Mouse (Mus musculus): ENCODE measurements around the gene Atp5j2.

Gene Atp5j2

GRCm38 (mm10) chr5:145207385-145207784 lies 15.5 kb upstream of the Atp5j2 start:
- 0 out of 2 replicates have a peak overlapping the region, but pooled peaks have one; percentile 2 for H3K4me3 ChIP-seq (replicated peaks; ENCODE audit: low read length)
- H3K27me3 ChIP-seq (ENCODE audit: insufficient read depth, low read length), result no peaks in the 10 kb centered on the region
- peaks cover 35% of the 10 kb centered on the region for H3K36me3 ChIP-seq (ENCODE audit: insufficient read depth, low read length)
- peaks cover 55% of the 10 kb centered on the region for H3K4me1 ChIP-seq (replicated peaks; ENCODE audit: low read depth, low read length)
- TF ChIP-seq POU5F1 (IDR thresholded peaks at IDR 0.05; ENCODE audit: borderline replicate concordance, low read length) (no peak), CTCF (conservative IDR thresholded peaks at IDR 0.05; ENCODE audit: low read length) (no peak)
- no peaks in the 10 kb centered on the region for H3K9me3 ChIP-seq (ENCODE audit: low read length)

GRCm38 (mm10) chr5:145205041-145205440 lies 13.2 kb upstream of the Atp5j2 start:
- Histone ChIP-seq H3K4me3 (replicated peaks; ENCODE audit: low read length) (peak overlapping the region; percentile 88), H3K4me1 (replicated peaks; ENCODE audit: low read depth, low read length) (peaks cover 61% of the 10 kb centered on the region), H3K36me3 (ENCODE audit: insufficient read depth, low read length) (peaks cover 12% of the 10 kb centered on the region), H3K27me3 (ENCODE audit: insufficient read depth, low read length) (no peaks in the 10 kb centered on the region), H3K9me3 (ENCODE audit: low read length) (no peaks in the 10 kb centered on the region)
- no peak for TF ChIP-seq NANOG (IDR thresholded peaks at IDR 0.05; ENCODE audit: borderline replicate concordance, low read length)

- Histone ChIP-seq H3K4me1 (replicated peaks; ENCODE audit: low read depth, low read length) (peaks cover 54% of the 10 kb centered on the region), H3K27me3 (ENCODE audit: insufficient read depth, low read length) (no peaks in the 10 kb centered on the region), H3K4me3 (replicated peaks; ENCODE audit: low read length) (peak within 1 kb of the TSS; percentile 88), H3K36me3 (ENCODE audit: insufficient read depth, low read length) (peaks cover 10% of the 10 kb centered on the region; the same call in 1 of the 2 replicates), H3K9me3 (ENCODE audit: low read length) (no peaks in the 10 kb centered on the region)
- no peak for TF ChIP-seq POU5F1 (IDR thresholded peaks at IDR 0.05; ENCODE audit: borderline replicate concordance, low read length)
- no peak for TF ChIP-seq CTCF (conservative IDR thresholded peaks at IDR 0.05; ENCODE audit: low read length)
- no peak for TF ChIP-seq NANOG (IDR thresholded peaks at IDR 0.05; ENCODE audit: borderline replicate concordance, low read length)
Measured at GRCm38 (mm10) chr5:145203936-145204691, 12.3 kb upstream of the Atp5j2 start, which contains the start of gene Zkscan5. Gene Zkscan5 (plus strand): TSS chr5:145204562.

- Histone ChIP-seq H3K27me3 (ENCODE audit: insufficient read depth, low read length) (no peaks in the 10 kb centered on the region), H3K4me3 (replicated peaks; ENCODE audit: low read length) (0 out of 2 replicates have a peak overlapping the region, but pooled peaks have one; percentile 88), H3K4me1 (replicated peaks; ENCODE audit: low read depth, low read length) (peaks cover 44% of the 10 kb centered on the region), H3K9me3 (ENCODE audit: low read length) (no peaks in the 10 kb centered on the region), H3K36me3 (ENCODE audit: insufficient read depth, low read length) (peaks cover 17% of the 10 kb centered on the region)
- no peak for TF ChIP-seq CTCF (conservative IDR thresholded peaks at IDR 0.05; ENCODE audit: low read length)
- no peak for TF ChIP-seq NANOG (IDR thresholded peaks at IDR 0.05; ENCODE audit: borderline replicate concordance, low read length)
- no peak for TF ChIP-seq POU5F1 (IDR thresholded peaks at IDR 0.05; ENCODE audit: borderline replicate concordance, low read length)
Measured at GRCm38 (mm10) chr5:145202446-145202845, 10.6 kb upstream of the Atp5j2 start.

- H3K36me3 ChIP-seq (ENCODE audit: insufficient read depth, low read length), result peaks cover 21% of the 10 kb centered on the region
- no peaks in the 10 kb centered on the region for H3K9me3 ChIP-seq (ENCODE audit: low read length)
- peak within 1 kb of the TSS; percentile 97 for H3K4me3 ChIP-seq (replicated peaks; ENCODE audit: low read length)
- TF ChIP-seq NANOG (IDR thresholded peaks at IDR 0.05; ENCODE audit: borderline replicate concordance, low read length) (no peak), POU5F1 (IDR thresholded peaks at IDR 0.05; ENCODE audit: borderline replicate concordance, low read length) (no peak), CTCF (conservative IDR thresholded peaks at IDR 0.05; ENCODE audit: low read length) (no peak)
- no peaks in the 10 kb centered on the region for H3K27me3 ChIP-seq (ENCODE audit: insufficient read depth, low read length)
- peaks cover 36% of the 10 kb centered on the region for H3K4me1 ChIP-seq (replicated peaks; ENCODE audit: low read depth, low read length)
Measured at GRCm38 (mm10) chr5:145201321-145201991, 9.6 kb upstream of the Atp5j2 start, which contains the start of gene Zkscan14. Gene Zkscan14 (minus strand): TSS chr5:145201868.

GRCm38 (mm10) chr5:145200387-145200786 lies 8.5 kb upstream of the Atp5j2 start:
- peaks cover 31% of the 10 kb centered on the region for H3K4me1 ChIP-seq (replicated peaks; ENCODE audit: low read depth, low read length)
- TF ChIP-seq CTCF (conservative IDR thresholded peaks at IDR 0.05; ENCODE audit: low read length), result no peak
- no peak for TF ChIP-seq POU5F1 (IDR thresholded peaks at IDR 0.05; ENCODE audit: borderline replicate concordance, low read length)
- no peak for TF ChIP-seq NANOG (IDR thresholded peaks at IDR 0.05; ENCODE audit: borderline replicate concordance, low read length)
- peaks cover 32% of the 10 kb centered on the region for H3K36me3 ChIP-seq (ENCODE audit: insufficient read depth, low read length)
- H3K9me3 ChIP-seq (ENCODE audit: low read length), result no peaks in the 10 kb centered on the region
- H3K4me3 ChIP-seq (replicated peaks; ENCODE audit: low read length), result peak overlapping the region; percentile 97; the same call in 1 of the 2 replicates
- H3K27me3 ChIP-seq (ENCODE audit: insufficient read depth, low read length), result no peaks in the 10 kb centered on the region

GRCm38 (mm10) chr5:145190875-145191798 lies 725 bp downstream of the Atp5j2 start:
- TF ChIP-seq NANOG (IDR thresholded peaks at IDR 0.05; ENCODE audit: borderline replicate concordance, low read length) (peak; percentile 27; the same call in 1 of the 2 replicates), POU5F1 (IDR thresholded peaks at IDR 0.05; ENCODE audit: borderline replicate concordance, low read length) (no peak), CTCF (conservative IDR thresholded peaks at IDR 0.05; ENCODE audit: low read length) (no peak)

GRCm38 (mm10) chr5:145190373-145190772 lies 1.5 kb downstream of the Atp5j2 start:
- peaks cover 63% of the 10 kb centered on the region for H3K4me1 ChIP-seq (replicated peaks; ENCODE audit: low read depth, low read length)
- H3K27me3 ChIP-seq (ENCODE audit: insufficient read depth, low read length), result no peaks in the 10 kb centered on the region
- H3K36me3 ChIP-seq (ENCODE audit: insufficient read depth, low read length), result peaks cover 71% of the 10 kb centered on the region
- no peaks in the 10 kb centered on the region for H3K9me3 ChIP-seq (ENCODE audit: low read length)
- H3K4me3 ChIP-seq (replicated peaks; ENCODE audit: low read length), result peak overlapping the region; percentile 98
- TF ChIP-seq CTCF (conservative IDR thresholded peaks at IDR 0.05; ENCODE audit: low read length) (no peak), NANOG (IDR thresholded peaks at IDR 0.05; ENCODE audit: borderline replicate concordance, low read length) (no peak), POU5F1 (IDR thresholded peaks at IDR 0.05; ENCODE audit: borderline replicate concordance, low read length) (no peak)

More at GRCm38 (mm10) chr5:145190875-145191798, 725 bp downstream of the Atp5j2 start:
- H3K4me3 ChIP-seq (replicated peaks; ENCODE audit: low read length), result peak overlapping the region; percentile 98
- no peaks in the 10 kb centered on the region for H3K27me3 ChIP-seq (ENCODE audit: insufficient read depth, low read length)
- peaks cover 57% of the 10 kb centered on the region for H3K4me1 ChIP-seq (replicated peaks; ENCODE audit: low read depth, low read length)
- no peaks in the 10 kb centered on the region for H3K9me3 ChIP-seq (ENCODE audit: low read length)
- H3K36me3 ChIP-seq (ENCODE audit: insufficient read depth, low read length), result peaks cover 71% of the 10 kb centered on the region

Data from E14TG2a.4 (cell line).